Mouse (Mus musculus) retina, embryonic 14.5 days (tissue): ENCODE measurements at regions not wholly inside any gene's neighbourhood (a gene's known extent, or its start where the extent isn't known, plus 50 kb on each side); places are given as distances from the start of the nearest gene placed in this dataset.

Experiments
- DNase-seq: peaks from one replicate; pipeline ENCODE4 v3.0.0-alpha.2; 2015; ENCODE audit warnings: low spot score

DNA sequence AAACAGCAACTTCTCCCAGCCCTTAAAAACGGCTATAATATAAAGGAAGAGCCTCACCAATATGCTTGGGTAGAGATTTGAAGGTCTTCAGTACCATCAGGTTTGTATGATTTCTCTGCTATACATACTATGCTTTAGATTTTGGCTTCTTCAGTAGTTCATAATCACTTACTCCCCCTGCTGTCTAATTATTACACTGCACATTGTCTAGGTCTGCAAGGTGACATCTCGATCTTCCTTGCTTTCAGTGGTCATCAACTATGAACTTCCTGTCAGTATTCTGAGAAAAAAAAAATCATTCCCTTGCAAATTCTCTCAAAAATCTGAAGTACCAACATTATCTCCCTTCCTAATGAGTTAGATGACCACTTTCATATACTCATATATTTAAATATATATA is 225.4 kb upstream of the Galnt5 start:
- peak; percentile 47 for DNase-seq

DNA sequence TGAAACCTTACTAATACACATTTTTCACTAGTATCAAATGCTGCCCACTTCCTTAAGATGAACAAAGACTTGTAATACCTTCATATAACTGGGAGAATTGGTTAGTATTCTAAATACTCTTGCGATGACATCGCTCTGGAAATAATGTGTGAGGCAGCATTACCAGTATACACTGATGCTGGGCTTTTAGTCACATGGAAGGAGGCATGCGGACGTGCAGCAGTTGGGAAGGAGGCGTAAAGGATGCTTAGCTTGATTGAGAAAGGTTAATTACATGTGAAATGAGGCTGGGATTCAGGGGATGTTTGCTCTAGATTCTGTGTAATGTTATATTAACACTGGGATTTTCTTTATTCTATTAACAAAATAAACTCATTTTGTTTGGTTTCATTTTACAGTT is 221.5 kb upstream of the Galnt5 start:
- peak; percentile 6 for DNase-seq

DNA sequence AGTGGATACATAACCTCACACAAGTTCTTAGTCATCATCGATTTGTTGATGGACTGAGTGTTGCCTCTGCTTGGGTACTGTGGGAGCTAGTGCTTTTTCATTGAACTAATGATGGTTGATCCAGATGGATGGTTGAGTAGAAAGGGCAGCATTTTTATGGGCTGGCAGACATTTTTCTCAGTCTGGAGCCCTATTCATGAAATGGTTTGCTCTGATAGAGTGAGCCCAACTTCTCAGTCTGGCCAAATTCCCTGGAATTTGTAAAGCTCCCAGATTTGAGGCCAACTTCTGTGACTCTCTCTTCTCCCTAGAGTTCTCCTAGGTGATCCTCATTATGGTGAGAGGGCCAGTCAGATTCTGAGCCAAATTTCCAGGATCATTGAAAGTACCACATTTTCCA is 216.8 kb upstream of the Galnt5 start:
- DNase-seq, result no peak

DNA sequence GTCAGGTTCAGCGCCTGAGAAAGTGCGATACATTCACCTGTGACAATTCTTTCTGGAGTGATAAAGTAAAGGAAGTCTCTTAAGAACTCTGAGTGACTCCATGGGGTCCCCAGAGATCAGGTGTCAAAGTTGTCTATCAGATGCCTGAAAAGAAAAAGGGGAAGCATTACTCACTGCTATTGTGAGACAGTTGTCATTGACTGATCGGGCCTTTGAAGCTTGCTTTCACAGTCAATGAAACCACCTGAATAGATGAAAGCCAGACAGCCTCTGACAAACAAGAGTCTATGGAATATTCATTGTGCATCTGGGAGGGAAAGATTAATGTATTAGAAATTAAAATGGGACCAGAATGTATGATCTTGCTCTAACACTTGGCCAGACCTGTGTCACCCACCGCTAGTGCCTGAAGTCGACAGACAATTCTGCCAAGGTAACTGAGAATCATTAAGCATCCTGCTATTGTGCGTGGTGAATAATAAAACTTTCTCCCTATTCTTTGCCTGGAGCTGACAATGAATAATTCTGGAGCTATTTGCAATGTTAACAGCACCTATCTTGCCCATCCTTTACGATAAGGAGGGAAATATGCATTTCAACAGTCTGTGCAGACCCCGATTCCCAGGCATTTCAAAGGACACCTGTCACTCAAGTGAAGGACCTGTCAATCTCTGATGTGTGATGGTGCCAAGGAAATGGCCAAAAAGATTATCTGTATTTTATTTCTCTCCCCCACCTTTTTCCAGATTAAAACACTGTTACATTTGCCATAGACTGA is 204.0 kb upstream of the Galnt5 start:
- DNase-seq, result no peak

DNA sequence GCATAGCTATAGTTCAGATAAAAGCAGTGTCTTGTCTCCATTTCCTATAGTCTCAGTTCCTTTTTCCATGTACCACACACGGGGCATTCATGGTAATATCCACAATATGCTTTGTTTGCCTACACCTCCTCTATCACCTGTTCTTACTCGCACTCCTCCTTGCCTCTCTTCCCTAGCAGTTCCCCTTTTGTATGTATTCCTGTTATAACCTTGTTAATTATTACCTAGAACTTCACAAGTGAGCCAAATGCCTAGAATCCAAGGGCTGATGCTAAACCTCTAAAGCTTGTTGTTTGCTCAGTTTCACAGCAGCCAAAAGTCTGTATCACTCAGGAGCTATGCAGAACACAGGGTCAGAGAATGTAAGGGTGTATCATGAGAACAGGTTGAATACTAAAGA is 198.4 kb upstream of the Galnt5 start:
- no peak for DNase-seq

DNA sequence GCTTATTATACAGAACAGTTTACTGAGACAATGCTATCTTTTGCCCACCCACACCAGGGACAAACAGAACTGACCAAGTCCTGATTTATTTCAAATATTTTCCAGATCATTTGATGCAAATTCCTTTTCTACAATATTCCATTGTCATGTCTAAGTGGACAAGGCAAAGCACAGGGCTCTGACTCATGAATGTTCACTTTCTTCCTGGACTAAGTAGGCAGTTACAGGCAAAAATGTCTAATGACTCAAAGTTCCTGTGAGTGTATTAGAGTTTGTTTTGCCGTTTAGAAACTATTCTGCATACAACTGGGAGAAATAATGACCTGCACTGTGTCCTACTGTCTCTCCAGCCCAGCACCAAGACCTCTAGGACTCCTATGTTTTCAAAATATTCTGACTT is 189.8 kb upstream of the Galnt5 start:
- DNase-seq, result no peak

DNA sequence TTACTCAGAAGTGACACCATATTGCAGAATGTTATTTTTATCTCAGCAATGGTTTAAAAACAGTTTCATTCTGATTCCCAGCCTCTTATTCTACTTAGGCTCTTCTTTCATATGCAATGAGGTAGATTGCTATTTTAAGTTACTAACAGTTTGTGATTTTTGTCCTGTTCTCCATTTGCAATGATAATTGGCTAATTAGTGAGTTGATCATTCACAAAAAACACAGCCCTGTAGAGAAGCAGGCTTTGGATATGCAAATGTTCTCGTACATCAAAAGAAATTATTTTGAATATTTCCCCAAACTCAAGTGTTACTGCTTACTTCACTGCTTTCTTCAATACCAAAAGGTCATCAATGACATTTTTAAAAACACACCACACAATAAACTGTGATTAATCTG is 184.7 kb upstream of the Galnt5 start:
- DNase-seq, result no peak

DNA sequence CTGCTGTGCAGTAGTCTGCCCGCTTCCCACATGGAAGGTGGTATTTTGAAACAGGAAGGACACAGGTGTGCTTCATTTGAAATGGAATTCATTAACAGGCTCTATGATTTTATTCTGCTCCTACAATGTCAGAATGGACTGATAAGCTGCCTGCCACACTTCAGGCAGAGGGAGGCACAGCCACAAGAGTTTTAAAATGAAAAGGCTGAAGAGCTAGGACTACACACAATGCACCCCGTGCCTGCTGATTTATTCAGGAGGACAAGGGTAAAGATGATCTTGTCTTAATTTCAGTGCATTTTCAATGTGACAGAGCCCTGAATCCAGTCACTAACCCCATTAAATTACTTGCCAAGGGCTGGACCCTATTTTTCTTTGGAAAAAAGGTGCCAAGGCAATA is 177.3 kb upstream of the Galnt5 start:
- DNase-seq, result no peak

DNA sequence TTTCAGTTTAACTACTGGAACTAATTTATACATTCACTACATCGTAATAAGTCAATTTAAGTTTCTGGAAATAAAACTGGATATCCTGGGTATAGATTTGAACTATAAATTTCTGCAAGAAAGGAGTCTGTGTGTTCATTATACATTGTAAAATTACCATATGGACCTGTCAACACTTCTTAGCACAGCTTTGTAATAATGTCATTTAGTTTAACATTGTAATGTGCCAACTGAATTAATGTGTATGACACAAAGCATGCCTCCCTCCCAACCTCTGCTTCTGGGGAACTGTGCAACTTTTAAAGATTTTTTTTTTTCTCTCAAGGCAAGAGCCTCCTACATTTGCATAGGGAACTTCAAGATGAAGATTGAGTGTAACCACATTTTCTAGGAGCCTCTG is 176.8 kb upstream of the Galnt5 start:
- DNase-seq, result no peak

DNA sequence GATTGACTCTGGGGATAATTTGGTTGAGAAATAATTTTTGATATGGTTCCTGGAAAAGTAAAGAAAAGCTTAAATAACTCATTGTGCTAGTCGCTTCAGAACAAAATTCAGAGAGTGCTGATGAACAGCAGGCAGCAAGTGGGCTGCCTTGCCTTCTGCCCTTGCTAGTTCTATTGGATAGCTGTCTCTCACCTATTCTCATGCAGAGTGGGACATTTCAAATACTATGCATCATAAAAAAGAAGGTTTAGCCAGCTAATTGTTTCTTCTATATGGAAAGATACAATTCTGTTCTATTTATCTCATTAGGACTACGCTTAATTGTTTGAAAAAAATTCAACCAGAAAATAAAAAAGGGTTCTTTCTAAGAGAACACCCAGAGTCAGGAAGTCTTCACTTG is 169.4 kb upstream of the Galnt5 start:
- no peak for DNase-seq

DNA sequence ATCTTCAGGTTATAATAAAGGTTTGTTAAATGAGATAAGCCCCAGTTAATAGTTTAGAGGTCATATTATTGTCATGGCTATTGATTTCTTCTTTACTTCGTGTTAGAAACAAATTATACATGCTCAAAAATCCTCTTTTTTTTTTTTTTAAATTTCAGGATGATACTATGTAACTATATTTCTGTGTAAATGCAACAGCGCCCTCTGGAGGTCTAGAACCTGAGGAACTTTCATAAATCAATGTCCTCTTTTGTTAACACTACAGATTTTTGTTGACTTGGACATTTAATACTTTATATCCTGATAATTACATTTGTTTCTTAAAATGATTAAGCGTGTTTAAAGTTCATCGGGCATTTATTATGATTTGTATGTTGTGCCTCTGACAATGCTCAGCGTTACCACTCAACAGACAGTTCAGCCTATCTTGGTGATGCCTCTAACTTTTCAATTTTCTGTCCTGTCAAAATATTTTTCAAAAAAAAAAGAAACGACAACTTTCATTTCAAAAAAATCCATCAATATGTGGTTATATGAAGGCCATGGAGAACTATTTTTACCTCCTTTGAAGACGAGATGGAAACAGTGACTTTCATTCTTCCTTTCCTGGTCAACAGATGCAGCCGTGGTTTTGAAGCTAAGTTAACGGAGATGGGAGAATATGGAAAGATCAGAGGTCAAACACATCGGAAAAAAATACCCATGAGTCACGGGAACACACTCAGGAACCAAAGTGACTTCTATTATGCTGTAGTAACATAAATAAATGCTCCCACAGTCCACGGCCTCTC is 164.9 kb upstream of the Galnt5 start:
- peak; percentile 87 for DNase-seq

DNA sequence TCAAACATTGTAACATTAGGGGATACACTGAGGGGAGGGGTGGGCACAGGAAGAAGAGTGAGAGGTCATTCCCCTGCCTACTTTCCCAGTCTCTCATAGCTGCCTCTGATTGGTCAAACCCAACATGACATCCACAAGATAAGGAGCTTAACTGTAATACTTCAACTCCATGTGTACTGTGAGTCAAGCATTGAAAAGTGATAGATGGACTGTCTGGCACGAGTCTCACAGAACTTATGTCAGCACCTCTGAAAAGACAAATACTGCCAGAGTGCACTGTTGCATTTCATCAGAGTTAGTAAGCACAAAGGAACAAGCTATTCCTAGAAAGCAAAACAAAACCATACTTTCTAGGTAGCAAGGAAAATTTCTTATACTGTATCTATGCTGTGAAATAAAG is 152.5 kb upstream of the Galnt5 start:
- DNase-seq, result no peak

DNA sequence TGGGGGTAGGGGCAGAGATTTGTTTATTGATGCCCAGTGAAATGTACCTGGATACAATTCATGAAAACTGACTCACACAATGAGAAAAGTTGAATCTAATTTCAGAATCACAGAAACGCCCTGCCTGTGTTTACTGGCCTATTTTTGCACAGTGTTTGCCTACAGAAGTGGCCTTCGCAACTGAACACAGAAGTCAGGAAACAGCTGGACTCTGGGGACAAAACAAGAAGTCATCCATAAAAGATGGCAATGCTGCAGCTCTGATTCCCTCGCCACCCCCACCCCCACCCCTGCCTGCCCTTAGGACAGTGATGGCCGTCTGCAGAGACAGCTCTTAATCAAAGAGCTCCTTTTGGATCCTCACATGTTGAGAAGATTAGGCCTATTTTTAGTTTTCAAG is 150.0 kb upstream of the Galnt5 start:
- peak; percentile 18 for DNase-seq

DNA sequence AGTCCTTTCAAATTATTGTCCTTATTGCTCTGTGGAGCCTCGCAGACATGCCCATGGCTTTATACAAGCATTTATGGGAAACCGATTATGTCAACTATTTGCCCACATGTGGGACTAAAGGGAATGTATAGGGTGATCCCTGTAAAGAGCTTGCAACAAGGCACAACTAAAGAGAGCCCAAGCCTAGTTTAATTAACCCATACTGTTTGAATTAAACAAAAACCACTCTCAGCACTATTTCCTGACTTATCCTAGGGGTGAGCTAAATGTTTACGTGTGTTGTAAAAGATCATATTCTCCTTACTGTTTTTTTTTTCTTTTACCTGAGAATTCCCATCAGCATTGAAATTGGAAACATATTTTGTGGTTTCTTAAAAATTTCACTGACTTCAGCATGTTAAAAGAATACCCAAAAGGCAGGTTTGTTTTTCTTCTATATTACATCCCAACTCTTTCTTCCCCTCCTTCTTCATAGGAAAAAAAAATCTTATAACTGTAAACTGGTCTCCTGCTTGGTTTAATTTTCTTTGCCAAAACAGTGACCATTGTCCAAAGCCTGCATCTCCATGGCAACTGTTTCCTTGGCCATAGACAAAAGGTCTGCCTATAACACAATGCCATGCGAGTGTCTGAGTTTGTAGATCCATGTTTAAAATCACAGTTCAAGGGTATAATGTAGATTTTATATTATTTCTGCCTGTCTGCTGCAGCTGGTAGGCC is 148.2 kb upstream of the Galnt5 start:
- DNase-seq, result peak; percentile 51

DNA sequence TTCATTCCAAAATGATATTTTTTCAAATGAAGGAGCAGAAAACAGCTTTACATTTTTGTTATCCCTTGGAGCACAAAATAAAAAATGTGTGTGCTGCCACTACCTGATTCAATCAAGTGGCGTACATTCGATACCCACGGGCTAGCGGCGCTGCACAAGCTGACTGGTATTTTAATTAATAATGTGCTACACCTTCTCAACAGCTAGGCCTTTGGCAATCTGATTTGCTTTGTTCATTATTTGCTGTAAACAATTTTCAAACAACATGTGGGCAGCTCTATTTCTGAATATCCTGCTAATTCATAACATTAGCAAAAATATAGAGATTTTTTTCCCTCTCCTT is 147.7 kb upstream of the Galnt5 start:
- peak; percentile 26 for DNase-seq

DNA sequence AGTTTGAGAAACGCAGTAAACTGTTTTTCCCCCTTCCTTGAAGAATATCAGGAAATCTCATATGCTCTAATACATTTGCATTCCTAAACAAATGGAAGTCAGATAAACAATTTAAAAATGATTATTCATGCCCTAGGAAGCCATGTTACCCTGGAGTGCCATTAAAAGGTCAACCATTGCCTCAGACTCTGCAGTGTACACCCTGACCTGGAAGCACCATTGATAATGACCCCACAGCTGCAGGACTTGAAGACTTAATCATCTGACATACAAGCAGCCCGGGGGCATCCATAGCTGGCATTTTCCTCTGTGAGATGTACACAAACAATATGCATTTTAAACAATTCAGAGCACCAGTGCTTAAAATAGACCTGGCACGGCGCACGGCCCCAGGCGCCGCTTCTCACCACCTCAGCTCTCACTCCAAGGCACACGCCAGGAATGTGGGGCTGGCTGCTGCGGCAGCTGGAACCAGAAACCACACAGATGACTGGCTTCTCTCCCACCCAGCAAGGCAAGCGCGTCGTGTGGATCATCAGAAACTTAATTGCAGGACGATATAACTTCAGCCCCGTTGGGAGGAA is 141.1 kb upstream of the Galnt5 start:
- DNase-seq, result no peak

DNA sequence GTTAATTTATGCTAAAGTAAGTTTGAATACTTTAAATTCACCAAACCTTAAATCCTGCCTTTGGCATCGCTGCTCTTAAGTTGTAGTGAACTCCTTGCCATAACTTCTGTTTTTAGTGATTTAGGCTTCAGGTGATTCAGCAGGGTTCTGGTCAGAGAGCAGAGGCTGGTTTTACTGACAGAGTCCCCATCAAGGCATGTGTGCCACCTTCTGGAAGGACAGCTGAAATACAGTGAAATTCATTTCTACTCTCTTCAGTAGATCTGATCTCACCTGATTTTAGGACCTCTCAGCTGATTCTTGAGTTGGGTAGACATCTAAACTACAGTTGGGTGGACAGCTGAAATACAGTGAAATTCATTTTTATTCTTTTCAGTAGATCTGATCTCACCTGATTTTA is 132.4 kb upstream of the Galnt5 start:
- DNase-seq, result no peak

DNA sequence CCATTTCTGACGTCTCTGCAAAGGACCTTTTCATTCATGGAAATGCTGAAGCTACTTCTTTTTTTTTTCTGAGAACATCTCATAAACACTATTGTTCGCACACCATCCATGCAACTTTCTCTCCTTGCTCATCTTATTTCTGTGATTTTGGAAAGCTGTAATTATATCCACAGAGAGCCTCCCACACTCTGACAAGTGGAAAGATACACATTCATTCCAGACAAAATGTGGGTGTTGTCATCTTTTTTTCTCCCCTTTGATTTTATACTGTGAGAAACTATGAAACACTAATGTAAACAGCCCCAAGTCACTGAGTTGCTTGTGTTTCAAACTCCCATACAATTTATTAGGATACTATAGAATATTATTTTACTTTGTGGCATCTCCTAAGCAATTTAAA is 129.6 kb upstream of the Galnt5 start:
- DNase-seq, result no peak

DNA sequence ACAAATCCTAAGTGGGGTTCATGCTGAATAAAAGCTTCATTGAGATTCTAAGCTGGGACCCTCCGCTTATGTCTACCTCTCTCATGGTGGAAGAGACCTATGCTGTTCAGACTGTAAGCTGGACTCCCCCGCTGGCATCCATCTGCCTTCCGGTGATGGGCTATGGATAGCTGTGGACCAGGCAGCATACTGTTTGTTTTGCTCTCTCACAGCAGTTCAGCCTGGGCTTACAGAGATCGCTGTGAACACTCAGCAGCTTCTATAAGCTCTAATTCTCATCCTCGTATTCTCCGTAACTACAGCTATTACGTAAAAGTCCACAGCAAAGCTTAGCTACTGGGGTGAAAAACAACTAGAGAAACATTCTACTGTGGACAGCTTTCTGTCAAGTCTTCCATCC is 97.5 kb upstream of the Galnt5 start:
- DNase-seq, result no peak

DNA sequence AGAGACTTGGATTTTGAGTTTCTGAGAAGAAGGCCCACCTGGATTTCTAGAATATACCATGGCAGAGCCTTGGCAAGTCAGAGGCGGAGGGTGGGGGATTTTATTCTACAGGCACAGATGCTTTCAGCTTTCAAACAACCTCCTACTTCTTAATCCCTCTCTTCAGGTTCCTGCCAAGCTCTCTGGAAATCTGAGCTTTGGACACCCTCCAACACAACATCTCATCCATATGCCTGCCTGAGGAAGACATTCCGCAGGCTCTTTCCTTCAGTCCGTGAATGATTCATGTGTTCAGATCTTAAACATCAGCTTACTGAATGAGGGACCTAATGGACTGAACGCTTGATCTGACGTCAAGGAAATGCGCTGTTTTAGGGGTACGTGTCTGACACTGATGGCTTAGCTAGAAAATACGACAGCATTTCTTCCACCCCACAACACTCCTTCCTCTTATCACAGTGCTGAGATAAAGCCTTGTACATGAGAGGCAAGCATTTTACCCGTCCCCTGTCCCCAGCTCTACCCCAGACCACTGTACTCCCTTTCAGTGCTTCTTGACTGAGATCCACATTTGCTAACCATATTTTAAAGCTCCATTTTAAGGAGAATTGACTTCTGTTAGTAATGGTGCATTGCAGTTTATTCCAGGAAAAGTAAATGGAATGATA is 97.0 kb upstream of the Galnt5 start:
- no peak for DNase-seq

DNA sequence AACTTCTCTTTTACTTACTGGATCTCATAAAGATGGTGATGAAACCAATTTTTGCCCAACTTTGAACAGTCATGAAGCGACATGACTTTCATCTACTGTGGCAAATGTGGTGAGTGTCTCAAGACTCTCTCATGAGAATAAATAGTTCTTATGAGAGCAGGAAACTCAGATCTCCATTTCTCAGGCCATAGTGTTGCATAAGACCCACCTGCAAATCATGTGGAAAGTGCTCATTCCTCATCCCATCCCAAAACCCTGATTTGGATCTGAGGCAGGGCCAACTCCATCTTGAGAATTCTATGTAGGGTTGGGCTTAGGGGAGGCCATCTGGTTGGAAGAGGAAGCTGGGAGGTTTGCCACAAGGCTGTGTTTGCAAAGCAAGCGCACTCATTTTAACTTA is 92.5 kb upstream of the Galnt5 start:
- no peak for DNase-seq

DNA sequence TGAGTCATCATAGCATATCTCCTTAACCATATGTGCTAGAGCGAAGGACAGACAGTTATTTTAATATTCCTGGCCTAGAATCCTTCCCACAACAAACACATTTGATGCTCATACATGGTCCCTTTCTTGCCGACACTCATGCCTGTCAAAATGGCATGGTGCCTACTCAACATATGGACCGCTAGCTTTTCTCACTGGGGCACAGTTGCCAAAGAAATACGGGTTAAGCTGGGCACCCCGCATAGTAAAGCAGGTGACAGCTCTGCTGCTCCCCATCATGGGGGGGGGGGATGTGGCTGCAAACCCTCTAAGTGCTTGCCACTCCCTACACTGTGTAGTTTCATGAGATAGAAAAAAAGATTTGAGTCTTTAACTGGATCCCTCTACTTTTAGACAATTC is 90.7 kb upstream of the Galnt5 start:
- DNase-seq, result no peak
